Mouse (Mus musculus): ENCODE data around the gene Gdf7. TPM values are rescaled to one million over a fixed set of nuclear protein-coding genes. Genes with fewer than 3 reads are reported as not detected.

Gdf7 gene
- polyA plus RNA-seq, 1 experiment from 2014 or later = not detected

DNA sequence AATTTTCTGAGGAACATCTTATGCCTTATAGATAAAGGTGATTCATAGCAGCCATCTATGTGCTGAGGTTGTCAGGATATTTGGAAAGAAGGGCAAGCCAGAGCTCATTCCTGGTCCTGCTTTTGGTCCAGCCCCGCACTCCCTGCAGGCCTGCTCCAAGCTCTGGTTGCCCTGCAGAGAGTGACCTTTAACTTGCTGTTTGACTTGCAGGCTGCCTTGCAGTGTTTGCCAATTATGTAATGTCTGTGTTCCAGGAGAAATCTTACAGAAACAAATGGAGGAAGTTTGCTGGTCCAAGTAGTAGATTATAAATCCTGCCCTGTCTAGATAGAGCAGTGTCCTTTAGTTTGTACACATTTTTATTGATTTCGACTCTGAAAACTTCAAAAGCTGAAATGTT, 30.3 kb downstream of the Gdf7 start:
- peaks cover 4% of the 10 kb centered on the region for H3K36me3 ChIP-seq (ENCODE audit: control insufficient read depth, insufficient read depth, low read length)
- H3K4me1 ChIP-seq (replicated peaks; ENCODE audit: control insufficient read depth, insufficient read depth, low read length) = no peaks in the 10 kb centered on the region
- 73% methylated on average over 2 of the region's 2 CpGs for WGBS
- ATAC-seq (replicated peaks; ENCODE audit: low FRiP score, low TSS enrichment, low read depth) (no peak), DNase-seq (ENCODE audit: low spot score) (no peak)
- H3K4me2 ChIP-seq (ENCODE audit: low read length) = no peak overlapping the region
- no peak overlapping the region for H3K27ac ChIP-seq (ENCODE audit: low read depth)
- no peak overlapping the region for H3K4me3 ChIP-seq (ENCODE audit: low read depth, low read length)
- no peaks in the 10 kb centered on the region for H3K27me3 ChIP-seq (replicated peaks; ENCODE audit: control insufficient read depth, insufficient read depth, low read length)
- H3K9me3 ChIP-seq (ENCODE audit: control insufficient read depth, low read length) = no peaks in the 10 kb centered on the region
- no peak overlapping the region for H3K9ac ChIP-seq (ENCODE audit: low read length)

DNA sequence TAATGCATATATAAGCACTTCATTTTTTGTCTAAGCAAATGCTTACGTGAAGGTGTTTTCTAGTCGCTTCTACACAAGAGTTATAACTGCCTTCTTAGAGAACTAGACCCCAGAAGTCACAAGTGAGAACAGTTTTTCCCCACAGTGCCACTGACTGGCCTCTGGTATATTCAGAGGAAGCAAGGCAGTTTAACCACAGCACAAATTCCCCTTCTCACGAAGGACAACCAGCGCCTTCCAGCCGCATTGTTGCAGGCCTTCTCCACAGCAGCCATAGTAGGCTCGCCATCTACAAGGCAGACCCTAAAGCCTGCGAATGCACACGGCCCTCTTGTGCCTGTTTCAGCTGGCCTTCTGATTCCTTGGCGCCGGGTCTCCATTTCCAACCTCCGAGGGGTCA, 32.1 kb downstream of the Gdf7 start:
- Histone ChIP-seq H3K4me1 (replicated peaks; ENCODE audit: control insufficient read depth, insufficient read depth, low read length) (no peaks in the 10 kb centered on the region), H3K9ac (ENCODE audit: low read length) (no peak overlapping the region), H3K27ac (ENCODE audit: low read depth) (no peak overlapping the region), H3K4me2 (ENCODE audit: low read length) (no peak overlapping the region), H3K9me3 (ENCODE audit: control insufficient read depth, low read length) (no peaks in the 10 kb centered on the region), H3K27me3 (replicated peaks; ENCODE audit: control insufficient read depth, insufficient read depth, low read length) (no peaks in the 10 kb centered on the region), H3K4me3 (ENCODE audit: low read depth, low read length) (no peak overlapping the region), H3K36me3 (ENCODE audit: control insufficient read depth, insufficient read depth, low read length) (peaks cover 4% of the 10 kb centered on the region; the same call in 1 of the 2 replicates)
- ATAC-seq (replicated peaks; ENCODE audit: low FRiP score, low TSS enrichment, low read depth) (no peak), DNase-seq (ENCODE audit: low spot score) (no peak)
- 95% methylated on average over 11 of the region's 11 CpGs for WGBS

- no peak overlapping the region for H3K4me2 ChIP-seq (ENCODE audit: low read length)
- H3K9ac ChIP-seq (ENCODE audit: low read length) = no peak overlapping the region
- H3K27ac ChIP-seq (ENCODE audit: low read depth) = no peak overlapping the region
- no peak for DNase-seq (ENCODE audit: low spot score)
- no peaks in the 10 kb centered on the region for H3K27me3 ChIP-seq (replicated peaks; ENCODE audit: control insufficient read depth, insufficient read depth, low read length)
- peaks cover 4% of the 10 kb centered on the region; the same call in 1 of the 2 replicates for H3K36me3 ChIP-seq (ENCODE audit: control insufficient read depth, insufficient read depth, low read length)
- H3K4me1 ChIP-seq (replicated peaks; ENCODE audit: control insufficient read depth, insufficient read depth, low read length) = no peaks in the 10 kb centered on the region
- no peaks in the 10 kb centered on the region for H3K9me3 ChIP-seq (ENCODE audit: control insufficient read depth, low read length)
- ATAC-seq (replicated peaks; ENCODE audit: low FRiP score, low TSS enrichment, low read depth) = no peak
- 81% methylated on average over 7 of the region's 7 CpGs for WGBS
- no peak overlapping the region for H3K4me3 ChIP-seq (ENCODE audit: low read depth, low read length)
These were observed 35.4 kb downstream of the Gdf7 start for GRCm38 (mm10) chr12:8266311-8266710.

DNA sequence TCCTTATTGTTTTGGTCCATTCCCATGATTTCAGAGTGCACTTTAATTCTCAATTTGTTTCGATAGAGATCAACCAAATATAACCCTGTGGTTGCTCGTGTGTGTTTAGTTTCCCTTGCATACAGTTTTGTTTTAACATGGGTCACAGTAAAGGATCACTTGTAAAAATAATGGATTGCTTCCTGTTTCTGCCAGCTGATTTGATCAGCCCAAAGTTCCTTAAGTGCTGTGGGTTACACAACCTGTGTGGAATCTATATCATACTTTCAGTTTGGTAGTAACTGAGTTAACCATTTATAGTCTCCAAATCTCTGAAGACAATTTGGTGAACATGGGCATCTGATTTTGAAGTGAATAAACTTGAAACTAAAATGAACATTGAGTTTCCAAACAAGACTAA, 41.5 kb downstream of the Gdf7 start:
- no peaks in the 10 kb centered on the region for H3K4me1 ChIP-seq (replicated peaks; ENCODE audit: control insufficient read depth, insufficient read depth, low read length)
- no peak overlapping the region for H3K4me3 ChIP-seq (ENCODE audit: low read depth, low read length)
- no peak overlapping the region for H3K4me2 ChIP-seq (ENCODE audit: low read length)
- H3K9me3 ChIP-seq (ENCODE audit: control insufficient read depth, low read length) = no peaks in the 10 kb centered on the region
- no peaks in the 10 kb centered on the region for H3K36me3 ChIP-seq (ENCODE audit: control insufficient read depth, insufficient read depth, low read length)
- no peak for ATAC-seq (replicated peaks; ENCODE audit: low FRiP score, low TSS enrichment, low read depth)
- no peak for DNase-seq (ENCODE audit: low spot score)
- 53% methylated on average over 2 of the region's 2 CpGs for WGBS
- no peak overlapping the region for H3K27ac ChIP-seq (ENCODE audit: low read depth)
- H3K9ac ChIP-seq (ENCODE audit: low read length) = no peak overlapping the region
- no peaks in the 10 kb centered on the region for H3K27me3 ChIP-seq (replicated peaks; ENCODE audit: control insufficient read depth, insufficient read depth, low read length)

Other genes with a start within 250 kb of the Gdf7 start
- gene Ldah, start 93.8 kb downstream of the Gdf7 start, polyA plus RNA-seq (2014; fragmentation: Nextera tagmentation; extraction: Ambion mirVana) = 51.2 and 56.2 TPM in 2 replicates
- gene Hs1bp3, start 11.5 kb upstream of the Gdf7 start, polyA plus RNA-seq (2014; fragmentation: Nextera tagmentation; extraction: Ambion mirVana) = 15.4 and 15.7 TPM in 2 replicates
- 46.5 and 50.5 TPM in 2 replicates for gene Rhob, start 198.1 kb upstream of the Gdf7 start, polyA plus RNA-seq (2014; fragmentation: Nextera tagmentation; extraction: Ambion mirVana)